Mouse (Mus musculus) lung, embryonic 14.5 days (tissue): ENCODE results near the gene Gata2. TPM values are rescaled to one million over a fixed set of nuclear protein-coding genes. Genes with fewer than 3 reads are reported as not detected.

Source experiments
- ATAC-seq: fragments of 200-750 bp; cut with Nextera tagmentation; 2 replicates; pipeline ENCODE4 v1.8.0; 2017; ENCODE audit warnings: mild to moderate bottlenecking, moderate TSS enrichment, moderate library complexity; ENCODE audit not compliant: insufficient read depth
- DNase-seq: peaks from one replicate; pipeline ENCODE4 v3.0.0-alpha.2; 2015
- H3K27ac ChIP-seq: fragments of 300-500 bp; sonication (generic); 2 replicates; pipeline ENCODE4 v1.5.1; 2014; ENCODE audit warnings: low read depth, mild to moderate bottlenecking, moderate library complexity
- H3K27me3 ChIP-seq: fragments of 300-500 bp; sonication (generic); 2 replicates; pipeline ENCODE4 v1.6.1; 2014; ENCODE audit warnings: low read length, control low read depth; ENCODE audit not compliant: insufficient read depth
- H3K36me3 ChIP-seq: fragments of 300-500 bp; sonication (generic); 2 replicates; pipeline ENCODE4 v1.6.1; 2014; ENCODE audit warnings: control low read depth; ENCODE audit not compliant: insufficient read depth
- H3K4me1 ChIP-seq: fragments of 300-500 bp; sonication (generic); 2 replicates; pipeline ENCODE4 v1.6.1; 2014; ENCODE audit warnings: antibody characterized with exemption, control low read depth; ENCODE audit not compliant: insufficient read depth
- H3K4me2 ChIP-seq: fragments of 300-500 bp; sonication (generic); 2 replicates; pipeline ENCODE4 v1.6.1; 2014; ENCODE audit warnings: mild to moderate bottlenecking
- H3K4me3 ChIP-seq: fragments of 300-500 bp; sonication (generic); 2 replicates; pipeline ENCODE4 v1.5.1; 2014; ENCODE audit warnings: low read depth, low read length
- H3K9ac ChIP-seq: fragments of 300-500 bp; sonication (generic); 2 replicates; pipeline ENCODE4 v1.6.1; 2014
- H3K9me3 ChIP-seq: fragments of 300-500 bp; sonication (generic); 2 replicates; pipeline ENCODE4 v1.6.1; 2016; ENCODE audit warnings: low read depth, low read length, control low read depth
- CTCF ChIP-seq: IDR thresholded peaks from 2 replicates; pipeline ENCODE4 v1.5.1; 2016; ENCODE audit warnings: antibody characterized with exemption, low read depth
- WGBS: fragments of 180-500 bp; shearing (Covaris S2); extraction: QIAGEN DNeasy Blood & Tissue Kit; methylation state at CpG from one replicate; pipeline ENCODE4 v1.1.7; 2014; 5-methylcytosine and 5-hydroxymethylcytosine counted together
- polyA plus RNA-seq: library from polyadenylated mRNA; unstranded; fragments of >200 nt; fragmentation: Nextera tagmentation; extraction: Ambion mirVana; gene quantifications from 2 replicates; pipeline ENCODE4 v1.2.1, GENCODE M21; 2014

The Gata2 gene
- polyA plus RNA-seq, 1 experiment from 2014 or later: 14.6 TPM

- TF ChIP-seq CTCF: no peak
- 59% methylated on average over 3 of the region's 3 CpGs for WGBS
- Histone ChIP-seq H3K9me3 (no peaks in the 10 kb centered on the region), H3K9ac (no peak overlapping the region), H3K36me3 (no peaks in the 10 kb centered on the region), H3K4me1 (no peaks in the 10 kb centered on the region), H3K4me2 (no peak overlapping the region), H3K27me3 (peaks cover 24% of the 10 kb centered on the region), H3K4me3 (no peak overlapping the region), H3K27ac (no peak overlapping the region)
- ATAC-seq: no peak
- no peak for DNase-seq
Measured at GRCm38 (mm10) chr6:88210182-88210581, 16.5 kb downstream of the Gata2 start.

GRCm38 (mm10) chr6:88215797-88216196 lies 22.1 kb downstream of the Gata2 start:
- ATAC-seq: no peak

GRCm38 (mm10) chr6:88216199-88216598 lies 22.5 kb downstream of the Gata2 start:
- Histone ChIP-seq H3K4me3 (no peak overlapping the region), H3K27ac (no peak overlapping the region), H3K9ac (no peak overlapping the region), H3K27me3 (no peaks in the 10 kb centered on the region), H3K36me3 (no peaks in the 10 kb centered on the region), H3K9me3 (no peaks in the 10 kb centered on the region), H3K4me1 (no peaks in the 10 kb centered on the region), H3K4me2 (no peak overlapping the region)
- DNase-seq (no peak), ATAC-seq (no peak)
- WGBS: 68% methylated on average over 4 of the region's 4 CpGs
- no peak for TF ChIP-seq CTCF

More at GRCm38 (mm10) chr6:88215797-88216196, 22.1 kb downstream of the Gata2 start:
- H3K27me3 ChIP-seq: no peaks in the 10 kb centered on the region
- no peak for DNase-seq
- H3K9me3 ChIP-seq: no peaks in the 10 kb centered on the region
- no peaks in the 10 kb centered on the region for H3K36me3 ChIP-seq
- no peak overlapping the region for H3K4me2 ChIP-seq
- H3K9ac ChIP-seq: no peak overlapping the region
- TF ChIP-seq CTCF: no peak
- H3K27ac ChIP-seq: no peak overlapping the region
- WGBS: 42% methylated on average over 6 of the region's 6 CpGs
- H3K4me1 ChIP-seq: no peaks in the 10 kb centered on the region
- no peak overlapping the region for H3K4me3 ChIP-seq

GRCm38 (mm10) chr6:88219094-88219493 lies 25.4 kb downstream of the Gata2 start:
- H3K4me1 ChIP-seq: no peaks in the 10 kb centered on the region

GRCm38 (mm10) chr6:88221968-88222367 lies 28.3 kb downstream of the Gata2 start, which contains the start of gene Dnajb8:
Gene Dnajb8, plus strand, starts transcription at chr6:88222268.
- DNase-seq (no peak), ATAC-seq (no peak)
- Histone ChIP-seq H3K27ac (no peak within 1 kb of the TSS), H3K4me3 (no peak within 1 kb of the TSS), H3K27me3 (no peaks in the 10 kb centered on the region), H3K36me3 (no peaks in the 10 kb centered on the region), H3K9me3 (no peaks in the 10 kb centered on the region), H3K4me1 (no peaks in the 10 kb centered on the region), H3K9ac (no peak within 1 kb of the TSS), H3K4me2 (no peak within 1 kb of the TSS)
- TF ChIP-seq CTCF: no peak
- WGBS: 41% methylated on average over 10 of the region's 10 CpGs

More at GRCm38 (mm10) chr6:88219094-88219493, 25.4 kb downstream of the Gata2 start:
- no peak for TF ChIP-seq CTCF
- Histone ChIP-seq H3K27ac (no peak overlapping the region), H3K4me3 (no peak overlapping the region), H3K27me3 (no peaks in the 10 kb centered on the region), H3K9ac (no peak overlapping the region), H3K4me2 (no peak overlapping the region), H3K9me3 (no peaks in the 10 kb centered on the region), H3K36me3 (no peaks in the 10 kb centered on the region)
- WGBS: 21% methylated on average over 4 of the region's 4 CpGs
- DNase-seq: no peak
- ATAC-seq: no peak

GRCm38 (mm10) chr6:88226570-88226994 lies 32.9 kb downstream of the Gata2 start:
- Histone ChIP-seq H3K27me3 (no peaks in the 10 kb centered on the region), H3K4me1 (no peaks in the 10 kb centered on the region), H3K9me3 (no peaks in the 10 kb centered on the region), H3K36me3 (no peaks in the 10 kb centered on the region), H3K9ac (no peak overlapping the region), H3K4me2 (no peak overlapping the region), H3K4me3 (no peak overlapping the region), H3K27ac (no peak overlapping the region)
- DNase-seq (peak; percentile 18), ATAC-seq (no peak)
- TF ChIP-seq CTCF: no peak
- whole genome bisulfite sequencing: 20% methylated on average over 5 of the region's 5 CpGs

GRCm38 (mm10) chr6:88227537-88227936 lies 33.8 kb downstream of the Gata2 start:
- Histone ChIP-seq H3K4me1 (no peaks in the 10 kb centered on the region), H3K4me3 (no peak overlapping the region), H3K9ac (no peak overlapping the region), H3K36me3 (no peaks in the 10 kb centered on the region), H3K27me3 (no peaks in the 10 kb centered on the region), H3K27ac (no peak overlapping the region), H3K9me3 (no peaks in the 10 kb centered on the region), H3K4me2 (no peak overlapping the region)
- WGBS: 60% methylated on average over 7 of the region's 7 CpGs
- ATAC-seq (no peak), DNase-seq (no peak)
- TF ChIP-seq CTCF: no peak

- Histone ChIP-seq H3K27me3 (no peaks in the 10 kb centered on the region), H3K4me2 (no peak overlapping the region), H3K36me3 (no peaks in the 10 kb centered on the region), H3K9me3 (no peaks in the 10 kb centered on the region), H3K27ac (no peak overlapping the region), H3K9ac (no peak overlapping the region), H3K4me3 (no peak overlapping the region), H3K4me1 (peaks cover 2% of the 10 kb centered on the region; the same call in 1 of the 2 replicates)
- no peak for ATAC-seq
- TF ChIP-seq CTCF: no peak
- WGBS: 85% methylated on average over 12 of the region's 12 CpGs
- no peak for DNase-seq
Measured at GRCm38 (mm10) chr6:88229221-88229620, 35.5 kb downstream of the Gata2 start.
